8 mouse cellular contexts compared by ENCODE assay signal in genomic region chr9:119402253-119403235, GRCm38 (mm10). TPM values are rescaled to one million over a fixed set of nuclear protein-coding genes. Genes with fewer than 3 reads are reported as not detected.
DNase-seq lines count a peak whose midpoint lies in the region; ATAC-seq lines count a peak whose summit lies in the region.
"Had no signal": no experiment of that assay in that cellular context is flagged by ENCODE, and none has a peak within 500 bp of the region (broad histone marks: within the 10 kb centered on the region; RNA-seq: fewer than 3 reads in every experiment).

No protein-coding gene starts in this region.

- H3K9ac ChIP-seq in hindbrain, embryonic 16.5 days (ENCODE audit: low read depth, low read length): peak overlapping the region; percentile 99

- peak overlapping the region; percentile 98 for H3K27ac ChIP-seq in hindbrain, embryonic 16.5 days (ENCODE audit: low read depth, low read length)
- H3K27ac ChIP-seq in midbrain, embryonic 10.5 days (replicated peaks): peak overlapping the region; percentile 100

- intact Hi-C loops in left cerebral cortex, postnatal 36 days (cut with DNase I): loop anchor here (1.0 to 2.0 kb wide), 2 partner anchors 28 to 46 kb away; partner anchors contain the start of gene Xylb

- peak; percentile 70 for ATAC-seq in hindbrain, embryonic 16.5 days

- peak; percentile 68 for DNase-seq in ZHBTc4 (ENCODE audit: low read depth, low spot score)
- DNase-seq in cerebellum, adult 9-11 months: peak; percentile 70
- peak; percentile 45 to 52 for DNase-seq in frontal cortex, postnatal 36 days (ENCODE audit: low spot score in 2 of 2)
- peak; percentile 65 to 71 for DNase-seq in left cerebral cortex, postnatal 36 days (ENCODE audit: low spot score in 2 of 2)
- DNase-seq in midbrain, embryonic 10.5 days (ENCODE audit: low spot score): peak; percentile 64
- peak; percentile 32 for DNase-seq in skeletal muscle tissue, adult 2 months (ENCODE audit: low read depth, low spot score)

- no peaks in the 10 kb centered on the region for H3K27me3 ChIP-seq in hindbrain, embryonic 16.5 days (replicated peaks; ENCODE audit: control insufficient read depth, insufficient read depth, low read length)
- H3K27me3 ChIP-seq in midbrain, embryonic 10.5 days (ENCODE audit: low read depth, poor library complexity, severe bottlenecking): no peaks in the 10 kb centered on the region

- peaks cover 29% of the 10 kb centered on the region for H3K4me1 ChIP-seq in hindbrain, embryonic 16.5 days (ENCODE audit: control insufficient read depth, insufficient read depth, low read depth, low read length)
- H3K4me1 ChIP-seq in midbrain, embryonic 10.5 days: peaks cover 44% of the 10 kb centered on the region

- peak overlapping the region; percentile 93 for H3K4me2 ChIP-seq in hindbrain, embryonic 16.5 days (ENCODE audit: low read length)

- no peaks in the 10 kb centered on the region for H3K36me3 ChIP-seq in hindbrain, embryonic 16.5 days (ENCODE audit: control insufficient read depth, insufficient read depth, low read length)
- peaks cover 35% of the 10 kb centered on the region for H3K36me3 ChIP-seq in midbrain, embryonic 10.5 days

- H3K4me3 ChIP-seq in hindbrain, embryonic 16.5 days (ENCODE audit: low read length): peak overlapping the region; percentile 94
- H3K4me3 ChIP-seq in midbrain, embryonic 10.5 days: peak overlapping the region; percentile 79

- WGBS in hindbrain, embryonic 16.5 days: under 1% methylated on average over 92 of the region's 127 CpGs
- under 1% methylated on average over 127 of the region's 127 CpGs for WGBS in midbrain, embryonic 10.5 days

- no peaks in the 10 kb centered on the region for H3K9me3 ChIP-seq in hindbrain, embryonic 16.5 days (ENCODE audit: control insufficient read depth, low read length)
- H3K9me3 ChIP-seq in midbrain, embryonic 10.5 days (replicated peaks): peaks cover 2% of the 10 kb centered on the region; the same call in 1 of the 2 replicates

RNA-seq across cellular contexts. Expression of gene Acvr2b, which starts 0.6 kb away (rescaled TPM):
- polyA plus RNA-seq in hindbrain, embryonic 16.5 days (2015; fragmentation: Nextera tagmentation; extraction: Ambion mirVana): 17.3 and 28.2 TPM in 2 replicates
- 10 to 100 TPM; 16.5 to 19.3 TPM for total RNA-seq in left cerebral cortex, postnatal 36 days (2021)
- polyA plus RNA-seq in midbrain, embryonic 10.5 days (2016; fragmentation: Nextera tagmentation; extraction: Ambion mirVana): 63.7 and 69.9 TPM in 2 replicates

RNA-seq across cellular contexts. Expression of gene Slc22a14, which starts 37.2 kb away (rescaled TPM):
- polyA plus RNA-seq in hindbrain, embryonic 16.5 days (2015; fragmentation: Nextera tagmentation; extraction: Ambion mirVana): 0.08 TPM in 1 of 2 replicates, not detected in the other
- total RNA-seq in left cerebral cortex, postnatal 36 days (2021): not detected
- polyA plus RNA-seq in midbrain, embryonic 10.5 days (2016; fragmentation: Nextera tagmentation; extraction: Ambion mirVana): not detected in 2 replicates
- total RNA-seq: hematopoietic stem cell, adult 5-6 weeks had no signal

RNA-seq across cellular contexts. Expression of gene Exog, which starts 42.2 kb away (rescaled TPM):
- polyA plus RNA-seq in hindbrain, embryonic 16.5 days (2015; fragmentation: Nextera tagmentation; extraction: Ambion mirVana): 48.7 and 49.4 TPM in 2 replicates
- 10 to 100 TPM; 24.1 to 24.7 TPM for total RNA-seq in left cerebral cortex, postnatal 36 days (2021)
- polyA plus RNA-seq in midbrain, embryonic 10.5 days (2016; fragmentation: Nextera tagmentation; extraction: Ambion mirVana): 36.5 and 37.5 TPM in 2 replicates

RNA-seq across cellular contexts. Expression of gene Xylb, which starts 45.4 kb away (rescaled TPM):
- polyA plus RNA-seq in hindbrain, embryonic 16.5 days (2015; fragmentation: Nextera tagmentation; extraction: Ambion mirVana): 3.0 and 3.5 TPM in 2 replicates
- total RNA-seq in left cerebral cortex, postnatal 36 days (2021): 1 to 10 TPM; 3.9 to 4.0 TPM
- polyA plus RNA-seq in midbrain, embryonic 10.5 days (2016; fragmentation: Nextera tagmentation; extraction: Ambion mirVana): 6.9 and 7.7 TPM in 2 replicates

Comparison
In these comparisons a context has a peak if more than half of its experiments do, and no peak if none do; other contexts are left out.
1. Peak in every context shown above with its lines: DNase-seq, ATAC-seq, H3K4me3 ChIP-seq and H3K27ac ChIP-seq.